Mouse (Mus musculus) MEL (cell line): ENCODE measurements around the gene Rbm26. TPM values are rescaled to one million over a fixed set of nuclear protein-coding genes. Genes with fewer than 3 reads are reported as not detected.

Source experiments
- DNase-seq: peaks from one replicate; pipeline ENCODE4 v3.0.0; 2011; ENCODE audit warnings: low read depth, low spot score
- H3K27ac ChIP-seq: 2 replicates; pipeline ENCODE4 v1.5.1; 2012; ENCODE audit warnings: low read depth, mild to moderate bottlenecking, control low read depth, low read length, moderate library complexity; ENCODE audit not compliant: control insufficient read depth
- H3K27me3 ChIP-seq, 2 experiments: fragments of 150-350 bp in 1 of 2; sonication (generic) in 1 of 2; 2 replicates each; pipeline ENCODE4 v1.6.1; 2012; ENCODE audit warnings: low read length in 2 of 2, mild to moderate bottlenecking in 2 of 2, improper control_type of control experiment in 1 of 2, moderate library complexity in 1 of 2; ENCODE audit not compliant: insufficient read depth in 2 of 2, control insufficient read depth in 1 of 2
- H3K36me3 ChIP-seq, 2 experiments: 2 replicates each; pipeline ENCODE4 v1.6.1; 2012 to 2014; ENCODE audit warnings: low read length in 2 of 2, improper control_type of control experiment in 1 of 2, inconsistent platforms in 1 of 2, mild to moderate bottlenecking in 1 of 2; ENCODE audit not compliant: insufficient read depth in 2 of 2, control insufficient read depth in 1 of 2
- H3K4me1 ChIP-seq, 2 experiments: fragments of 150-350 bp in 1 of 2; sonication (generic) in 1 of 2; 2 replicates each; pipeline ENCODE4 v1.6.1; 2012; ENCODE audit warnings: low read length in 2 of 2, improper control_type of control experiment in 1 of 2, mild to moderate bottlenecking in 1 of 2; ENCODE audit not compliant: insufficient read depth in 2 of 2, control insufficient read depth in 1 of 2
- H3K4me3 ChIP-seq, 2 experiments: fragments of 150-350 bp in 1 of 2; sonication (generic) in 1 of 2; 2 replicates each; pipeline ENCODE4 v1.5.1; 2012; ENCODE audit warnings: low read depth in 2 of 2, low read length in 2 of 2, mild to moderate bottlenecking in 2 of 2, moderate library complexity in 2 of 2, control low read depth in 1 of 2, improper control_type of control experiment in 1 of 2; ENCODE audit not compliant: control insufficient read depth in 1 of 2, insufficient read depth in 1 of 2
- H3K79me2 ChIP-seq: 2 replicates; pipeline ENCODE4 v1.6.1; 2012; ENCODE audit warnings: mild to moderate bottlenecking, low read length, moderate library complexity; ENCODE audit not compliant: control insufficient read depth, poor library complexity, insufficient read depth
- H3K9ac ChIP-seq: 2 replicates; pipeline ENCODE4 v1.6.1; 2012; ENCODE audit warnings: low read depth, mild to moderate bottlenecking, control low read depth, low read length, moderate library complexity; ENCODE audit not compliant: control insufficient read depth, poor library complexity, severe bottlenecking
- H3K9me3 ChIP-seq: fragments of 150-350 bp; sonication (generic); replicated peaks from 2 replicates; pipeline ENCODE4 v1.6.1; 2012; ENCODE audit warnings: mild to moderate bottlenecking, low read length, improper control_type of control experiment, moderate library complexity; ENCODE audit not compliant: insufficient read depth
- BHLHE40 ChIP-seq: IDR thresholded peaks from 2 replicates; pipeline ENCODE4 v1.6.1; 2012; ENCODE audit warnings: low read depth, mild to moderate bottlenecking, inconsistent platforms, low read length, improper control_type of control experiment, borderline replicate concordance
- CHD1 ChIP-seq: IDR thresholded peaks from 2 replicates; pipeline ENCODE4 v1.6.1; 2012; ENCODE audit warnings: low read depth, mild to moderate bottlenecking, inconsistent platforms, low read length, improper control_type of control experiment
- CHD2 ChIP-seq: IDR thresholded peaks from 2 replicates; pipeline ENCODE4 v1.6.1; 2011; ENCODE audit warnings: low read length, improper control_type of control experiment
- CTCF ChIP-seq, 3 experiments: IDR thresholded peaks in 2 of 3; conservative IDR thresholded peaks in 1 of 3; 2 replicates each; pipeline ENCODE4 v1.5.1; 2011 to 2012; ENCODE audit warnings: low read length in 3 of 3, low read depth in 2 of 3, mild to moderate bottlenecking in 2 of 3, improper control_type of control experiment in 1 of 3, inconsistent platforms in 1 of 3, mixed read lengths in 1 of 3, moderate library complexity in 1 of 3; ENCODE audit not compliant: control insufficient read depth in 1 of 3, insufficient read depth in 1 of 3, poor library complexity in 1 of 3, severe bottlenecking in 1 of 3
- E2F4 ChIP-seq: IDR thresholded peaks from 2 replicates; pipeline ENCODE4 v1.6.1; 2011; ENCODE audit warnings: low read depth, low read length, improper control_type of control experiment, borderline replicate concordance
- ELF1 ChIP-seq: IDR thresholded peaks from 2 replicates; pipeline ENCODE4 v1.6.1; 2014; ENCODE audit warnings: low read depth, mild to moderate bottlenecking, inconsistent platforms, low read length, improper control_type of control experiment, moderate library complexity
- EP300 ChIP-seq, 2 experiments: IDR thresholded peaks; 2 replicates each; pipeline ENCODE4 v1.6.1; 2011; ENCODE audit warnings: improper control_type of control experiment in 2 of 2, low read length in 2 of 2, low read depth in 1 of 2, mild to moderate bottlenecking in 1 of 2
- ETS1 ChIP-seq: IDR thresholded peaks from 2 replicates; pipeline ENCODE4 v1.6.1; 2012; ENCODE audit warnings: low read depth, mild to moderate bottlenecking, inconsistent platforms, low read length, improper control_type of control experiment, moderate library complexity
- GABPA ChIP-seq: IDR thresholded peaks from 2 replicates; pipeline ENCODE4 v1.6.1; 2012; ENCODE audit warnings: low read depth, mild to moderate bottlenecking, inconsistent platforms, low read length, improper control_type of control experiment, moderate library complexity
- JUND ChIP-seq: IDR thresholded peaks from 2 replicates; pipeline ENCODE4 v1.6.1; 2011; ENCODE audit warnings: low read depth, mild to moderate bottlenecking, improper control_type of control experiment, low read length
- KAT2A ChIP-seq: conservative IDR thresholded peaks from 2 replicates; pipeline ENCODE4 v1.6.1; 2012; ENCODE audit warnings: low read depth, low read length, improper control_type of control experiment, inconsistent platforms
- MAFK ChIP-seq: IDR thresholded peaks from 2 replicates; pipeline ENCODE4 v1.6.1; 2011; ENCODE audit warnings: low read depth, mild to moderate bottlenecking, low read length, improper control_type of control experiment, borderline replicate concordance
- MAZ ChIP-seq: IDR thresholded peaks from 2 replicates; pipeline ENCODE4 v1.6.1; 2012; ENCODE audit warnings: low read depth, mild to moderate bottlenecking, inconsistent platforms, low read length, improper control_type of control experiment
- MXI1 ChIP-seq: IDR thresholded peaks from 2 replicates; pipeline ENCODE4 v1.6.1; 2011; ENCODE audit warnings: mild to moderate bottlenecking, low read depth, low read length, improper control_type of control experiment
- NELFE ChIP-seq: IDR thresholded peaks from 2 replicates; pipeline ENCODE4 v1.6.1; 2011; ENCODE audit warnings: low read depth, low read length, improper control_type of control experiment
- NRF1 ChIP-seq: IDR thresholded peaks from 2 replicates; pipeline ENCODE4 v1.6.1; 2014; ENCODE audit warnings: low read depth, mild to moderate bottlenecking, inconsistent platforms, low read length, improper control_type of control experiment, moderate library complexity; ENCODE audit not compliant: poor library complexity, insufficient read depth, severe bottlenecking
- POLR2A ChIP-seq, 2 experiments: IDR thresholded peaks; 2 replicates each; pipeline ENCODE4 v1.6.1; 2011 to 2012; ENCODE audit warnings: low read length in 2 of 2, mild to moderate bottlenecking in 2 of 2, control low read depth in 1 of 2, improper control_type of control experiment in 1 of 2, low read depth in 1 of 2, moderate library complexity in 1 of 2; ENCODE audit not compliant: control insufficient read depth in 1 of 2, insufficient read depth in 1 of 2, poor library complexity in 1 of 2
- POLR2AphosphoS2 ChIP-seq: IDR thresholded peaks from 2 replicates; pipeline ENCODE4 v1.6.1; 2011; ENCODE audit warnings: low read length, improper control_type of control experiment
- POLR2AphosphoS5 ChIP-seq: IDR thresholded peaks from 2 replicates; pipeline ENCODE4 v1.6.1; 2012; ENCODE audit warnings: low read depth, borderline replicate concordance, mild to moderate bottlenecking, inconsistent platforms, low read length, moderate library complexity, mixed read lengths
- RCOR1 ChIP-seq: IDR thresholded peaks from 2 replicates; pipeline ENCODE4 v1.6.1; 2012; ENCODE audit warnings: low read depth, mild to moderate bottlenecking, inconsistent platforms, low read length, improper control_type of control experiment
- SIN3A ChIP-seq: IDR thresholded peaks from 2 replicates; pipeline ENCODE4 v1.6.1; 2012; ENCODE audit warnings: low read length, improper control_type of control experiment, inconsistent platforms
- TBP ChIP-seq: IDR thresholded peaks from 2 replicates; pipeline ENCODE4 v1.8.0; 2011; ENCODE audit warnings: low read depth, low read length, improper control_type of control experiment
- TCF12 ChIP-seq: IDR thresholded peaks from 2 replicates; pipeline ENCODE4 v1.6.1; 2014; ENCODE audit warnings: low read depth, mild to moderate bottlenecking, inconsistent platforms, low read length, improper control_type of control experiment, moderate library complexity
- UBTF ChIP-seq: IDR thresholded peaks from 2 replicates; pipeline ENCODE4 v1.6.1; 2012; ENCODE audit warnings: low read depth, mild to moderate bottlenecking, inconsistent platforms, low read length, improper control_type of control experiment, moderate library complexity, borderline replicate concordance; ENCODE audit not compliant: insufficient read depth
- USF2 ChIP-seq, 2 experiments: IDR thresholded peaks; 2 replicates each; pipeline ENCODE4 v1.6.1; 2011 to 2012; ENCODE audit warnings: improper control_type of control experiment in 2 of 2, low read length in 2 of 2, borderline replicate concordance in 1 of 2, inconsistent platforms in 1 of 2, low read depth in 1 of 2, mild to moderate bottlenecking in 1 of 2; ENCODE audit not compliant: insufficient read depth in 1 of 2
- ZC3H11A ChIP-seq: IDR thresholded peaks from 2 replicates; pipeline ENCODE4 v1.6.1; 2012; ENCODE audit warnings: low read depth, mild to moderate bottlenecking, inconsistent platforms, low read length, improper control_type of control experiment
- ZMIZ1 ChIP-seq: IDR thresholded peaks from 2 replicates; pipeline ENCODE4 v1.6.1; 2012; ENCODE audit warnings: low read depth, mild to moderate bottlenecking, inconsistent platforms, low read length, improper control_type of control experiment, moderate library complexity
- polyA plus RNA-seq, 2 experiments: library from polyadenylated mRNA; stranded (reverse) in 1 of 2; unstranded in 1 of 2; fragments of >175 nt in 1 of 2; fragments of >200 nt in 1 of 2; gene quantifications; 2 replicates each; pipeline versions ENCODE4 v1.2.1 to v1.2.4; 2012; ENCODE audit warnings: low replicate concordance in 2 of 2, low read depth in 1 of 2; ENCODE audit not compliant: insufficient read length in 2 of 2, insufficient read depth in 1 of 2, missing spikeins in 1 of 2
- total RNA-seq: library from RNA; depleted of rRNA; stranded (reverse); fragments of 300-350 nt; gene quantifications from 2 replicates; pipeline ENCODE4 v1.2.3, GENCODE M21; 2012

The Rbm26 gene
- total and polyA plus RNA-seq, 3 experiments: 27.7 to 55.9 (median 47.8) TPM

- Histone ChIP-seq H3K79me2 (no peaks in the 10 kb centered on the region), H3K4me1 (peaks cover 0 to 2% of the 10 kb centered on the region in 2 experiments; a peak in 1 of 4 replicates), H3K9ac (no peak overlapping the region), H3K4me3 (no peak overlapping the region), H3K27me3 (no peaks in the 10 kb centered on the region), H3K9me3 (no peaks in the 10 kb centered on the region), H3K36me3 (no peaks in the 10 kb centered on the region), H3K27ac (no peak overlapping the region)
- no peak for DNase-seq
- TF ChIP-seq MAZ: no peak
- TF ChIP-seq USF2 (IDR thresholded peaks at IDR 0.05; ENCODE audit: borderline replicate concordance in 1 of 2, insufficient read depth in 1 of 2, low read depth in 1 of 2, low read length in 2 of 2): no peak
- no peak for TF ChIP-seq RCOR1
- TF ChIP-seq ELF1: no peak
- TF ChIP-seq TCF12: no peak
- no peak for TF ChIP-seq CHD2
- TF ChIP-seq NELFE: no peak
- no peak for TF ChIP-seq ETS1
- no peak for TF ChIP-seq KAT2A
- no peak for TF ChIP-seq JUND
- TF ChIP-seq SIN3A: no peak
- TF ChIP-seq POLR2A (IDR thresholded peaks at IDR 0.05; ENCODE audit: control insufficient read depth in 1 of 2, insufficient read depth in 1 of 2, low read depth in 1 of 2, low read length in 2 of 2, poor library complexity in 1 of 2): no peak
- TF ChIP-seq CTCF (IDR thresholded peaks at IDR 0.05 in 2 of 3, conservative IDR thresholded peaks at IDR 0.05 in 1 of 3; ENCODE audit: control insufficient read depth in 1 of 3, insufficient read depth in 1 of 3, low read depth in 2 of 3, low read length in 3 of 3, poor library complexity in 1 of 3, severe bottlenecking in 1 of 3): no peak
- no peak for TF ChIP-seq MXI1
- TF ChIP-seq POLR2AphosphoS2: no peak
- TF ChIP-seq ZC3H11A: no peak
- no peak for TF ChIP-seq POLR2AphosphoS5
- TF ChIP-seq BHLHE40: no peak
These were observed 45.1 kb upstream of the Rbm26 start for GRCm38 (mm10) chr14:105222240-105222639.

GRCm38 (mm10) chr14:105219525-105220376, 42.6 kb upstream of the Rbm26 start:
- no peaks in the 10 kb centered on the region for H3K79me2 ChIP-seq
- no peak for DNase-seq
- H3K4me3 ChIP-seq: no peak overlapping the region
- no peaks in the 10 kb centered on the region for H3K27me3 ChIP-seq
- H3K4me1 ChIP-seq: no peaks in the 10 kb centered on the region
- no peaks in the 10 kb centered on the region for H3K36me3 ChIP-seq
- H3K27ac ChIP-seq: no peak overlapping the region
- no peak overlapping the region for H3K9ac ChIP-seq
- no peaks in the 10 kb centered on the region for H3K9me3 ChIP-seq
- TF ChIP-seq ELF1: no peak
- no peak for TF ChIP-seq CHD1
- no peak for TF ChIP-seq POLR2AphosphoS5
- no peak for TF ChIP-seq E2F4
- no peak for TF ChIP-seq MAFK
- no peak for TF ChIP-seq POLR2A (IDR thresholded peaks at IDR 0.05; ENCODE audit: control insufficient read depth in 1 of 2, insufficient read depth in 1 of 2, low read depth in 1 of 2, low read length in 2 of 2, poor library complexity in 1 of 2)
- no peak for TF ChIP-seq ETS1
- TF ChIP-seq NRF1: no peak
- TF ChIP-seq TCF12: no peak
- no peak for TF ChIP-seq ZMIZ1
- no peak for TF ChIP-seq MXI1
- TF ChIP-seq UBTF: no peak
- no peak for TF ChIP-seq POLR2AphosphoS2
- no peak for TF ChIP-seq SIN3A
- no peak for TF ChIP-seq ZC3H11A
- TF ChIP-seq TBP: no peak
- TF ChIP-seq EP300 (IDR thresholded peaks at IDR 0.05; ENCODE audit: low read depth in 1 of 2, low read length in 2 of 2): no peak
- no peak for TF ChIP-seq GABPA
- no peak for TF ChIP-seq BHLHE40
